Mouse (Mus musculus): ENCODE results near the gene Saxo1. TPM values are rescaled to one million over a fixed set of nuclear protein-coding genes. Genes with fewer than 3 reads are reported as not detected.

Saxo1 gene
- total and polyA plus RNA-seq, 3 experiments: not detected

DNA sequence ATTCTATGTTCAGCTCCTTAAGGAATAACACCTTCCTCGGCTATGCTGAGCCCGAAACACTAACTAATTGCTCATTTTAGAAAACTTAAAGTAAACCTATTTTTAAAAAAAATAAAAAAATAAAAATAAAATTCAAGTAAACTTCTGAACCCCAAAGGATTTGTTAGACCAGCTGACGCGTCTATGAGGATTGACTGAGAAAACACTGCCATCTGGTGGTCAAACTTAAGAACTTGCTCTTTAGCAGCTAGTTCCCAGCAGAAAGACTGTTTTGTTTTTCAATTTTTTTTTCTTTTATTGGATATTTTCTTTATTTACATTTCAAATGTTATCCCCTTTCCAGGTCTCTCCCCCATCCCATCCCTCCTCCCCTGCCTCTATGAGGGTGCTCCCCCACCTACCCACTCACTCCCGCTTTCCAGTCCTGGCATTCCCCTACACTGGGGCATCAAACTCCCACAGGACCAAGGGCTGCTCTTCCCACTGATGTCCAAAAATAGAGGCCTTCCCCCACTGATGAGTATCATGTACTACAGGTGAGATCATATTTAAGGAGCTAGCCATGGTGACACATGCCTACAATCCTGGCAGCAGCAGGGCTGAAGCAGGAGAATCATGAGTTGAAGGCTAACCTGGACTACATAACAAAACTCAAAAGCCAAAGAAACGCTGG is 3.0 kb downstream of the Saxo1 start:
- no peaks in the 10 kb centered on the region for H3K79me2 ChIP-seq (replicated peaks; ENCODE audit: control insufficient read depth, extremely low read depth, insufficient read depth, poor library complexity, severe bottlenecking)
- no peaks in the 10 kb centered on the region for H3K36me3 ChIP-seq (replicated peaks in 1 of 2; ENCODE audit: control insufficient read depth in 1 of 2, insufficient read depth in 1 of 2, low read length in 1 of 2)
- no peak overlapping the region for H3K9ac ChIP-seq (ENCODE audit: insufficient read depth, low read depth)
- H3K9me3 ChIP-seq (replicated peaks; ENCODE audit: low read length): no peaks in the 10 kb centered on the region
- dilution Hi-C loops (cut with MboI; ENCODE audit: extremely low pct_ligation_motif_present, extremely low pct_unique_long_range_greater_than_20kb, low sequenced_read_pairs): no loop called here
- no peak overlapping the region for H3K4me2 ChIP-seq (ENCODE audit: insufficient read depth, low read depth, poor library complexity, severe bottlenecking)
- no peaks in the 10 kb centered on the region for H3K27me3 ChIP-seq (replicated peaks)
- DNase-seq (ENCODE audit: extremely low read depth): peak; percentile 61
- H3K4me3 ChIP-seq (replicated peaks in 1 of 3; ENCODE audit: low read depth in 2 of 3, low read length in 2 of 3, poor library complexity in 1 of 3): no peak overlapping the region
- in situ Hi-C loops (cut with MboI; ENCODE audit: low pct_ligation_motif_present, low pct_unique_long_range_greater_than_20kb, low sequenced_read_pairs): no loop called here
- no peak overlapping the region for H3K27ac ChIP-seq (ENCODE audit: insufficient read depth, low read depth)
- no peak for TF ChIP-seq BHLHE40 (IDR thresholded peaks at IDR 0.05; ENCODE audit: low read depth, low read length)
- peak; percentile 47 for TF ChIP-seq ZNF384 (IDR thresholded peaks at IDR 0.05; ENCODE audit: low read depth, low read length)
- peak; percentile 72 for TF ChIP-seq RAD21 (IDR thresholded peaks at IDR 0.05; ENCODE audit: low read depth, low read length)
- TF ChIP-seq MAZ (IDR thresholded peaks at IDR 0.05; ENCODE audit: low read depth, low read length): no peak
- TF ChIP-seq SMC3 (IDR thresholded peaks at IDR 0.05; ENCODE audit: low read depth, low read length): peak; percentile 59
- TF ChIP-seq TBP (conservative IDR thresholded peaks at IDR 0.05; ENCODE audit: low read depth, low read length): no peak
- peak; percentile 34 to 72; a peak in 3 of 4 replicates for TF ChIP-seq CTCF (conservative IDR thresholded peaks at IDR 0.05 in 1 of 2, IDR thresholded peaks at IDR 0.05 in 1 of 2; ENCODE audit: low read depth in 2 of 2, low read length in 2 of 2)
- no peaks in the 10 kb centered on the region for H3K4me1 ChIP-seq (ENCODE audit: control insufficient read depth in 1 of 2, insufficient read depth in 2 of 2)

DNA sequence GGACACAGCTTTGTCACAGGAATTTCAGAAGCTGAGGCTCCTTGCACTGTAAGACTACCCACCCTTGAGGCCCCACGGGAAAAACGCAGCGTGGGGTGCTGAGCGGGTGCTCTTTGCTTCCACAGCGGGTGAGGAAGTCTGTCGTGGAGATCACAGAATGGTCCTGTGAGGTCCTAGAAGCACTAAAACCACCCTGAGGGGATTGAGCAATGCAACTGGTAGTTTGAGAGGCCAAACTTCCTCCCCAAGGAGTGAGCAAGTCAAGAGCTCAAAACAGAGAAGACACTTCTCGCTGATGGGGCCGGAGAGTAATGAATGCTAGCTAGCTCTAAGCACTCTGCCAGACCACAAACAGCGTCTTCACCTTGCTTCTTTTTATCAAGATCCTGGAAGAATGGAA is 9.8 kb downstream of the Saxo1 start:
- Histone ChIP-seq H3K27ac (ENCODE audit: insufficient read depth, low read depth) (no peak overlapping the region), H3K4me2 (ENCODE audit: insufficient read depth, low read depth, poor library complexity, severe bottlenecking) (no peak overlapping the region), H3K9me3 (replicated peaks; ENCODE audit: low read length) (no peaks in the 10 kb centered on the region), H3K4me3 (replicated peaks in 1 of 3; ENCODE audit: low read depth in 2 of 3, low read length in 2 of 3, poor library complexity in 1 of 3) (no peak overlapping the region), H3K36me3 (replicated peaks in 1 of 2; ENCODE audit: control insufficient read depth in 1 of 2, insufficient read depth in 1 of 2, low read length in 1 of 2) (no peaks in the 10 kb centered on the region), H3K79me2 (replicated peaks; ENCODE audit: control insufficient read depth, extremely low read depth, insufficient read depth, poor library complexity, severe bottlenecking) (no peaks in the 10 kb centered on the region), H3K9ac (ENCODE audit: insufficient read depth, low read depth) (no peak overlapping the region), H3K27me3 (replicated peaks) (no peaks in the 10 kb centered on the region), H3K4me1 (ENCODE audit: control insufficient read depth in 1 of 2, insufficient read depth in 2 of 2) (peaks cover 9 to 25% of the 10 kb centered on the region in 2 experiments)
- no peak for TF ChIP-seq RAD21 (IDR thresholded peaks at IDR 0.05; ENCODE audit: low read depth, low read length)
- TF ChIP-seq CTCF (conservative IDR thresholded peaks at IDR 0.05 in 1 of 2, IDR thresholded peaks at IDR 0.05 in 1 of 2; ENCODE audit: low read depth in 2 of 2, low read length in 2 of 2): no peak
- TF ChIP-seq HCFC1 (IDR thresholded peaks at IDR 0.05; ENCODE audit: low read depth, low read length): no peak
- no peak for TF ChIP-seq MAX (IDR thresholded peaks at IDR 0.05; ENCODE audit: low read length)
- TF ChIP-seq POLR2A (IDR thresholded peaks at IDR 0.05; ENCODE audit: low read depth, low read length): no peak
- TF ChIP-seq PAX5 (IDR thresholded peaks at IDR 0.05; ENCODE audit: low read length): no peak
- TF ChIP-seq ZC3H11A (IDR thresholded peaks at IDR 0.05; ENCODE audit: low read depth, low read length): no peak
- TF ChIP-seq SIN3A (IDR thresholded peaks at IDR 0.05; ENCODE audit: low read length): no peak
- no peak for TF ChIP-seq E2F4 (IDR thresholded peaks at IDR 0.05; ENCODE audit: insufficient replicate concordance, low read depth, low read length)
- in situ Hi-C loops (cut with MboI; ENCODE audit: low pct_ligation_motif_present, low pct_unique_long_range_greater_than_20kb, low sequenced_read_pairs) (loop anchor here (10.0 to 25.0 kb wide), 2 partner anchors 146 to 711 kb away; no protein-coding TSS in a partner anchor), dilution Hi-C loops (cut with MboI; ENCODE audit: extremely low pct_ligation_motif_present, extremely low pct_unique_long_range_greater_than_20kb, low sequenced_read_pairs) (no loop called here)
- DNase-seq (ENCODE audit: extremely low read depth): no peak

Data from CH12.LX (cell line).